Mouse (Mus musculus) embryo, embryonic 10 days (tissue): ENCODE results near the gene Nr2c2.
A peak's percentile ranks its signal among the peaks of the same experiment; 100 is the strongest.

Source experiments
- DNase-seq: peaks from one replicate; pipeline ENCODE4 v3.0.0-alpha.2; 2015; ENCODE audit warnings: low spot score

Nr2c2 gene

GRCm38 (mm10) chr6:92126861-92127468 is 35.8 kb downstream of the Nr2c2 start:
- no peak for DNase-seq

GRCm38 (mm10) chr6:92131456-92131855 is 40.3 kb downstream of the Nr2c2 start:
- no peak for DNase-seq

DNA sequence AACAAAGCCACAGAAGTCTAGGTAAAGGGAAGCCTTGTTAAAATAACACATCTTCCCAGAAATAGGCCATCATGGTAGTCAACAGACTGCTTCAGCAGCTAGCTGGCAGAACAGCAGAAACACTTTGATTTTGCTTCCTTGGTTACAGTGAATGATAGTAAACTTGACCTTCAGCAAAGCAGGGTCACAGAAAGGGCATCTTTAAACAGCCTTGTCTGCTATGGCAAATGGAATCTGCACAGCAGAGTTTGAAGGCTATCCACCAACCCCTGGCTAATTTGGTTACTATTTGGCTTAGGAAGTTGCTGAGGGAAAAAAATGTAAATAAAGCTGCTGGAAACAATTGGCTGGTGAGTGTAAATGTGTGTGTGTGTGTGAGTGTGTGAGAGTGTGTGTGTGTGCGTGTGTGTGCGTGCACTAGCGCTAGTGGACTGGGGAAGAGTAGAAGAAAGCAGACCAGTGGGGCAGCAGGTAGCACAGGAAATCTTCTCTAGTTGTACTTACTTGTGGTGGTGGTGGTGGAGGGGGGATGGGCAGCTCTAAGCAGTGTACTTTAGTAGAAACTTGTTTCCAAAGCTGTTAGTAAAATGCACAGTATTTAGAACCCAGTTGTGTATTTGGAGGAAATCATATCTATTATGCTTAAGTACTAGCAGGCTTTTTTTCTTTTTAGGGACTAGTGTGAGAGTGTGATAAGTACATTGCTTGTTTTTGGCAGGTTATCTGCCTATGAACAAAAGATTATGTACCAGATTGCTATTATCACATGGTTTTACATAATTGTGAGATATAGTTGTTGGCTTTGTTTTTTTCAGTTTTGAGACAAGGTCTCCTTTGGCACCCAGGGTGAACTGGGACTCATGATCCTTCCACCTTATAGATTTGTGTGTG is 41.1 kb downstream of the Nr2c2 start:
- DNase-seq: peak; percentile 12

GRCm38 (mm10) chr6:92133617-92134016 is 42.4 kb downstream of the Nr2c2 start:
- no peak for DNase-seq

DNA sequence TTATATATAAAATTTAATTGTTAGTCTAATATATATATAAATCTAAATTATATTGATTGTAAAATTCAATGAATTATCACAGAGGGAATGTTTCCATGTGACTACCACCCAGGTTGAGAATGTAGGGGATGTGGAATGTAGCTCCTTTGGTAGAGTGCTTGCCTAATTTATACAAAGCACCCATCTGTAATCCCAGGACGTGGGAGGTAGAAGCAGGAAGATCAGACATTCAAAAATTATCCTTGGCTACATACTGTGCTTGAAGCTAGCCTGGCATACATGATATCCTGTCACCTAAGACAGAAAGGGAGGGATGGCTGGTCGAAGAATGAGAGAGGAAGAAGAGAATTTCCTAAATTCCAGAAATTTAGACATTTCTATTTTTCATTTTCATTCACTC is 45.2 kb downstream of the Nr2c2 start:
- DNase-seq: no peak

DNA sequence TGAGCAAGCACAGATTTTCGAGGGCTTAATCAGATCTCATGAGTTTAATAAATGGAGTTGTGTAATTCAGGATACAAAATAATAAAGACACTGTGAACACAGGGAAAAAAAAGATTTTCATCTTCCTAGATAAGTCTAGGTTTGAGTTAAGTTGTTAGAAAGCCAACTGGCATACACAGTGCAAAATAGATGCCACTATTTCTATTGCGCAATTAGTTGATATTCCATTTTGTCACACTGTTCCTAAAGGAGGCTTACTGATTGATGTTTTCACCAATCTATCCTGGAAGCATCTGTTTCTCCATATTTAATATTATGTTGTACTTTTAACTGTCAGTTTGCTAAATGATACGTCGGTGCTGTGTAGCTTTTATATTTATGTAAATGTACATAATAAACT is 54.7 kb downstream of the Nr2c2 start:
- DNase-seq: no peak

GRCm38 (mm10) chr6:92153774-92154173 is 62.6 kb downstream of the Nr2c2 start:
- no peak for DNase-seq

GRCm38 (mm10) chr6:92158801-92159200 is 67.6 kb downstream of the Nr2c2 start:
- DNase-seq: no peak

DNA sequence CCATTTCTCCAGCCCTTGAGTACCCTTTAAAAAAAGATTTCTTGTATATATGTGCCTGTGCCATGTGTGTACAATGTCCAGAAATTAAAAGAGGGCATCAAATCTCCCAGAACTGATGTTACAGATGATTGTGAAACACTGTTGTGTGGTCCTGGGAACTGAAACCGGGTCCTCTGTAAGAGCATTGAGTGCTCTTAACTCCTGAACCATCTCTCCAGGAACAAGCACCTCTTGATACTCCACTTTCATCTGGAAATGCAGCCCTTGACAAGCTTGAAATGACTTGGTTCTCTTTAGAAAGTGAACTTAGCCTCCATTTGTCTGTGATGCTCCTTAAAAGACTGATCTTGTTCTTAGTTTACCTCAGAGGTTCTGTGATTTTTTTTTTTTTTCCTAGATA is 71.5 kb downstream of the Nr2c2 start:
- no peak for DNase-seq

DNA sequence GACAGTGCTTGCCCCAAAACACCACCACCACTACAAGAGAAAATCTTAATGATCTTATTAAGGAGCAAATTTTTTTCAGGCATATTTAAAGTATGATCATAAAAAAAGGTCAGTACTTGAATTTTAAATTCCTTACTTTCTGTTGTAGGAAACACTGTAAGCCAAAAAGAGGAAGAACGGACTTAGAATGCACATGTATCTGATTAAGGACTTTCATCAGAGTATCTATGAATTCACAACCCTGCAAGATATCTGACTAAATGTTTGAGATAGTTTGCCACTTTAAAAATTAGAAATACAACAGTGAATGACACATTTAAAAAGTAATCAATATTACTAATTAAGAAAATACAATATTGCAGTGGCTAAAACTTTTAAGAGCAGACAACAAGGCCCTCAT is 85.3 kb downstream of the Nr2c2 start:
- DNase-seq: no peak

- peak; percentile 83 for DNase-seq
These were observed 92.5 kb downstream of the Nr2c2 start, which contains the start of gene Mrps25 for GRCm38 (mm10) chr6:92183621-92184131. Gene Mrps25 (minus strand): TSS chr6:92184033.

GRCm38 (mm10) chr6:92184178-92184577 is 93.0 kb downstream of the Nr2c2 start:
- no peak for DNase-seq

- DNase-seq: no peak
These were observed 108.2 kb downstream of the Nr2c2 start for GRCm38 (mm10) chr6:92199414-92199813.

GRCm38 (mm10) chr6:92214055-92214772 is 123.0 kb downstream of the Nr2c2 start:
- peak; percentile 21 for DNase-seq

DNA sequence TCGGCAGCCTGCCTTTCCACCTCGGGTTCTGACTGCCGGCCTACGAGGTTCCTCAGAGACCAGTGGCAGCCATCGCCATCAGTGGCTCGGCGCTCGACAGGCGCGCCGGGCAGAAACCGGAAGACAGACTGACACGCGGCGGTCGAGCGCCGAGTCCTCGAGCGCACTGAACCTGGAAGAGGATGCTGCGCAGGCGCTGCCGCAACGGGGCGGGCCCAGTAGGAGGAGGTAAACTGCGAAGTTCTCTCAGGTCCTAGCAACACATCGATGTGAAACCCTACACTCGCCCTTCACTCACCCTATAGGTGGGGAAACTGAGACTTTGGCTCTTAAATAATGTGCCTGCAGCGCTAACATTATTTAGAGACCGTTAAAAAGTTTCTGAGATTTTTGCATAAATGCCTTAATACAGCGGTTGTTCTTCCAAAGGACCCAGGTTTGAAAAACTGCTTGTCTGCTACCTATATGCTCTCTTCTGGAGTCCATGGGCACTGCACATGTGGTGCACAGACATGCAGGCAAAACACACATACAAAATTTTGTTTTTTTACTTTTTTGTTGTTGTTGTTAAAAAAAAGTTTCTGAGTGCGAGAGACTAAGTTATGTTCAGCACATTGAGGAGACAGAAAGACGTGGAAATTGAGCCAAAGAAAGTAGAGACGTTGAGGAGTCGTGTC is 123.7 kb downstream of the Nr2c2 start, which contains the start of gene Rbsn:
Gene Rbsn, minus strand, starts transcription at position 153 of the 677 bp plus-strand sequence.
- DNase-seq: peak; percentile 98

DNA sequence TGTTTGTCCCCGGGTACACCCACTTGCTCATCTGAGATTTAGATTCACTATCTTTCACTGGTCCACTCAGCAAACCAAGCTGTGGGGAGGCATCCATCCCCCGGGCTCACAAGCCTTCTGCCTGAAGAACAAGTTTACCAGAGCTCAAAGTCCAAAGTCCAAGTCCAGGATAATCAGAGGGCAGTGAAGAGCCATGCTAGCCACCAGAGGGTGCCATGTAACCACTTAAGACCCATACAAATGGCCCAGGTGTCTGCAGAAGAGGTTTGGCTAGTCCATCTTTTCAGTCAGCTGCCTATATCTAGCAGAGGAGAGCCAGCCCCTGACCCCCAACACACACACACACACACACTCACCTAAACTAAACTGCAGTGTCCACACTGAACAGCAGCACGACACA is 128.3 kb downstream of the Nr2c2 start:
- peak; percentile 74 for DNase-seq

DNA sequence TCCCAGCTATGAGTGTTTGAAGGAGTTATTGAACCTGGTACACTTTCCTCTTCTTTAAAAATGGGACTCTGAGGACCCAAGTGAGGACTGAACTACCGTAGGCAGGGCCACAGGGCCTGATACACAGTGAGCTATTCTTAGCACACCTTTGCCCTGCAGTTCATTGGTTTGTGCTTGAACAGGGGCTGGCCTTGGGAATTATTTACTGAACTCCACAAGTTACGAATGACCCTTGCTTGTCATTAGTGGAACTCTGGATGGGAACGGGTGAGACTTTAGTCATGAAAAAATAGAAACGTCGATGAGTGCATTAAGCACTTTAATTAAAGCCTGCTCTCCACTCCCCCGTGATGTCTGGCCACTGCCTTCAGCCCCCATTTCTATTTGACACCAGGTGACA is 130.4 kb downstream of the Nr2c2 start:
- no peak for DNase-seq

GRCm38 (mm10) chr6:92222021-92222420 is 130.8 kb downstream of the Nr2c2 start:
- DNase-seq: no peak
